Mouse (Mus musculus) C2C12 (cell line): ENCODE measurements around the gene 1500009L16Rik.

ENCODE experiments used
- CEBPB ChIP-seq: IDR thresholded peaks from one replicate; pipeline ENCODE4 v1.6.1; 2011; ENCODE audit warnings: low read depth, mild to moderate bottlenecking, control low read depth, moderate library complexity
- CTCF ChIP-seq: IDR thresholded peaks from one replicate; pipeline ENCODE4 v1.5.1; 2011; ENCODE audit not compliant: control insufficient read depth, insufficient read depth, insufficient read length
- FOSL1 ChIP-seq: IDR thresholded peaks from one replicate; pipeline ENCODE4 v1.8.0; 2011; ENCODE audit warnings: mild to moderate bottlenecking, low read length; ENCODE audit not compliant: poor library complexity, insufficient read depth, severe bottlenecking
- MAX ChIP-seq: IDR thresholded peaks from one replicate; pipeline ENCODE4 v1.6.1; 2011; ENCODE audit warnings: mild to moderate bottlenecking, control low read depth
- MYOD1 ChIP-seq: IDR thresholded peaks from one replicate; pipeline ENCODE4 v1.6.1; 2011; ENCODE audit warnings: low read depth; ENCODE audit not compliant: control insufficient read depth, insufficient read length
- MYOG ChIP-seq: IDR thresholded peaks from one replicate; pipeline ENCODE4 v1.6.1; 2011; ENCODE audit not compliant: control insufficient read depth, insufficient read length; ENCODE audit errors: extremely low read depth
- USF1 ChIP-seq: IDR thresholded peaks from one replicate; pipeline ENCODE4 v1.6.1; 2011; ENCODE audit warnings: low read depth, mild to moderate bottlenecking, control low read depth, moderate library complexity

DNA sequence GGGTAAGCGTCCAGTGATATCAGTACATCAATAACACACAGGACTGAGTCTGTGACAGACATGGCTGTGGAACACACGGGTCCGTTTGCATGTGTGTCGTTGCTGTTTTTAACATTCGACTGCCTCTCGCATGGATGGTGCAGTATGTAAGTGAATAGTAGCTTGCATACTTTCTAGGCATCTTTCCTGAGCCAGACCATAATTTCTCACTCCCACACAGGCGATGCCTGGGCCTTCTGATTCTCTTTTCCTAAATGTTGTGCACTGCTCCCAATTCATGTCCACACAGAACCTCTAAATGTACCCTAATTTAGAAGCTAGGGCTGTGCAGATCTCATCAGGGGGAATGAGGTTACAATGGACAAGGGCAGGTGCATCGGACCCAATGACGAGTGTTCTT, 54.6 kb downstream of the 1500009L16Rik start:
- TF ChIP-seq MYOD1, result no peak
- no peak for TF ChIP-seq CTCF
- no peak for TF ChIP-seq MAX
- TF ChIP-seq MYOG, result no peak
- TF ChIP-seq FOSL1, result no peak
- TF ChIP-seq CEBPB, result no peak
- TF ChIP-seq USF1, result no peak
